Mouse (Mus musculus): ENCODE measurements around the gene Fam241a.

GRCm38 (mm10) chr3:127929921-127930320 is 33.8 kb upstream of the Fam241a start:
- no peak for TF ChIP-seq CTCF (IDR thresholded peaks at IDR 0.05; ENCODE audit: low read depth)
- peak; percentile 9 for TF ChIP-seq EP300 (optimal IDR thresholded peaks at IDR 0.05)
